Mouse (Mus musculus) intestine, postnatal 0 days (tissue): Measurements from ENCODE around the gene Rbak. TPM values are rescaled to one million over a fixed set of nuclear protein-coding genes. Genes with fewer than 3 reads are reported as not detected.

Experiments used
- ATAC-seq: fragments of 200-750 bp; cut with Nextera tagmentation; 2 replicates; pipeline ENCODE4 v1.8.0; 2017; ENCODE audit warnings: mild to moderate bottlenecking, moderate TSS enrichment, moderate library complexity
- H3K27ac ChIP-seq: fragments of 300-500 bp; sonication (generic); 2 replicates; pipeline ENCODE4 v1.5.1; 2014; ENCODE audit warnings: mild to moderate bottlenecking, low read depth, low read length, moderate library complexity
- H3K27me3 ChIP-seq: fragments of 300-500 bp; sonication (generic); replicated peaks from 2 replicates; pipeline ENCODE4 v1.6.1; 2014; ENCODE audit warnings: low read length, mixed read lengths; ENCODE audit not compliant: control insufficient read depth, insufficient read depth
- H3K36me3 ChIP-seq: fragments of 300-500 bp; sonication (generic); 2 replicates; pipeline ENCODE4 v1.6.1; 2014; ENCODE audit warnings: mild to moderate bottlenecking, moderate library complexity; ENCODE audit not compliant: control insufficient read depth, insufficient read depth
- H3K4me1 ChIP-seq: fragments of 300-500 bp; sonication (generic); replicated peaks from 2 replicates; pipeline ENCODE4 v1.6.1; 2014; ENCODE audit warnings: antibody characterized with exemption, low read length, mixed read lengths; ENCODE audit not compliant: control insufficient read depth, insufficient read depth
- H3K4me2 ChIP-seq: fragments of 300-500 bp; sonication (generic); replicated peaks from 2 replicates; pipeline ENCODE4 v1.6.1; 2014; ENCODE audit warnings: low read depth, mild to moderate bottlenecking, moderate library complexity
- H3K4me3 ChIP-seq: fragments of 300-500 bp; sonication (generic); 2 replicates; pipeline ENCODE4 v1.5.1; 2014; ENCODE audit warnings: low read depth, low read length
- H3K9ac ChIP-seq: fragments of 300-500 bp; sonication (generic); 2 replicates; pipeline ENCODE4 v1.6.1; 2014; ENCODE audit warnings: mild to moderate bottlenecking, low read depth, low read length
- H3K9me3 ChIP-seq: fragments of 300-500 bp; sonication (generic); 2 replicates; pipeline ENCODE4 v1.6.1; 2016; ENCODE audit warnings: mixed run types; ENCODE audit not compliant: control insufficient read depth
- CTCF ChIP-seq: sonication (generic); IDR thresholded peaks from 2 replicates; pipeline ENCODE4 v1.5.1; 2016; ENCODE audit warnings: low read depth, mild to moderate bottlenecking, control low read depth, antibody characterized with exemption, moderate library complexity
- WGBS: fragments of 180-500 bp; shearing (Covaris S2); extraction: QIAGEN DNeasy Blood & Tissue Kit; methylation state at CpG from one replicate; pipeline ENCODE4 v1.1.7; 2014; 5-methylcytosine and 5-hydroxymethylcytosine counted together
- microRNA-seq: library from miRNA; unstranded; fragments of <30 nt; microRNA quantifications from one replicate; pipeline ENCODE4, GENCODE M21; 2016
- polyA plus RNA-seq: library from polyadenylated mRNA; unstranded; fragments of >200 nt; fragmentation: Nextera tagmentation; extraction: Ambion mirVana; gene quantifications from 2 replicates; pipeline ENCODE4 v1.2.1, GENCODE M21; 2015

Rbak gene
- polyA plus RNA-seq, 1 experiment from 2014 or later, result 2.9 TPM

GRCm38 (mm10) chr5:143122673-143123072 is 57.9 kb downstream of the Rbak start:
- WGBS, result 24% methylated on average over 1 of the region's 1 CpGs
- no peak for ATAC-seq

More at GRCm38 (mm10) chr5:143122673-143123072, 57.9 kb downstream of the Rbak start:
- no peak for TF ChIP-seq CTCF
- Histone ChIP-seq H3K27me3 (no peaks in the 10 kb centered on the region), H3K4me2 (no peak overlapping the region), H3K4me3 (no peak overlapping the region), H3K9me3 (no peaks in the 10 kb centered on the region), H3K36me3 (no peaks in the 10 kb centered on the region), H3K27ac (no peak overlapping the region), H3K4me1 (no peaks in the 10 kb centered on the region), H3K9ac (no peak overlapping the region)

Small RNA genes within 50 kb of the gene (microRNA-seq; reads per million reads assigned to microRNA genes)
- not detected for gene Gm44405

Other genes with a start within 250 kb of the Rbak start
- 36.5 and 37.1 TPM in 2 replicates for gene Fscn1, start 220.4 kb downstream of the Rbak start, polyA plus RNA-seq
- 16.9 and 20.6 TPM in 2 replicates for gene Rnf216, start 67.8 kb downstream of the Rbak start, polyA plus RNA-seq
- gene Olfr718-ps1, start 33.2 kb downstream of the Rbak start, polyA plus RNA-seq, result 0.23 and 0.26 TPM in 2 replicates
- gene Spdye4b, start 242 bp upstream of the Rbak start, polyA plus RNA-seq, result not detected in 2 replicates
- gene Spdye4a, start 46.1 kb upstream of the Rbak start, polyA plus RNA-seq, result not detected in 2 replicates
- gene Zfp12, start 54.4 kb upstream of the Rbak start, polyA plus RNA-seq, result 2.1 and 2.7 TPM in 2 replicates
- gene Zfp316, start 89.2 kb upstream of the Rbak start, polyA plus RNA-seq, result 0.81 and 0.86 TPM in 2 replicates
- not detected in 2 replicates for gene Zfp853, start 112.8 kb upstream of the Rbak start, polyA plus RNA-seq
- 14.7 and 14.9 TPM in 2 replicates for gene E130309D02Rik, start 134.6 kb upstream of the Rbak start, polyA plus RNA-seq
- gene Zdhhc4, start 148.5 kb upstream of the Rbak start, polyA plus RNA-seq, result 46.5 and 52.4 TPM in 2 replicates
- gene Grid2ip, start 176.6 kb upstream of the Rbak start, polyA plus RNA-seq, result 0.04 and 0.10 TPM in 2 replicates
- gene Kdelr2, start 223.1 kb upstream of the Rbak start, polyA plus RNA-seq, result 429 and 451 TPM in 2 replicates